Mouse (Mus musculus) heart, postnatal 0 days (tissue): Measurements from ENCODE around the gene Alg11.

ENCODE experiments used
- CTCF ChIP-seq: IDR thresholded peaks from 2 replicates; pipeline ENCODE4 v1.5.1; 2016; ENCODE audit warnings: antibody characterized with exemption, control low read depth, low read depth
- EP300 ChIP-seq: IDR thresholded peaks from 2 replicates; pipeline ENCODE4 v1.6.1; 2016; ENCODE audit warnings: antibody characterized with exemption, low read depth

- TF ChIP-seq CTCF (no peak), EP300 (no peak)
These were observed 46.5 kb downstream of the Alg11 start for GRCm38 (mm10) chr8:22107020-22107419.
